In the genomic region with DNA sequence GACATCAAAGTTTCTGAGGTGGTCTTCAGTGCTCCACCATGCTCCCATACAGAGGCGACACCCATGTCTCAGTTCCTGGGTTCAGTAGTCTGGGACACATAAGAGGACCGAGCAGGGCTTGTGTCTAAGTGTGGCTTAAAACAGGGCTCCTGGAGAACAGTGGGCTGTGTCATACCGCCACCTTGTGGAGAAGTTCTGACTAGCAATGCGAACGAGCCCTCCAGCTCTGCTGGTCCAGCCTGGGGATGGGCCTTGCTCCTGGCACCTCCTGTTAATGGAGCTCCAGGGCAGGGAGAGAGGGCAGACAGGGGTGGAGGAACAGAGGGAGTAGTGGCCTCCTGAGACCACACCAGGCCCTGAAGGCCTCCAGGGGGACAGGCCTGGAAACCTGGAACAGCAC, we compare ENCODE assay signal across 8 mouse cellular contexts. TPM values are rescaled to one million over a fixed set of nuclear protein-coding genes. Genes with fewer than 3 reads are reported as not detected.
DNase-seq lines count a peak whose midpoint lies in the region; ATAC-seq and TF ChIP-seq lines count a peak whose summit lies in the region.

No protein-coding gene starts in this region.

- H3K9me3 ChIP-seq in intestine, embryonic 16.5 days (ENCODE audit: control insufficient read depth, low read length), result no peaks in the 10 kb centered on the region
- H3K9me3 ChIP-seq in midbrain, embryonic 13.5 days, result no peaks in the 10 kb centered on the region

- no peak overlapping the region for H3K27ac ChIP-seq in intestine, embryonic 16.5 days (ENCODE audit: low read length)
- H3K27ac ChIP-seq in midbrain, embryonic 13.5 days, result no peak overlapping the region
- no peak overlapping the region for H3K27ac ChIP-seq in small intestine, adult 2 months (ENCODE audit: insufficient read depth, low read depth, low read length)

- no peak overlapping the region for H3K4me3 ChIP-seq in intestine, embryonic 16.5 days (ENCODE audit: low read length)
- no peak overlapping the region for H3K4me3 ChIP-seq in midbrain, embryonic 13.5 days (replicated peaks)
- H3K4me3 ChIP-seq in small intestine, adult 2 months (ENCODE audit: low read depth, low read length), result no peak overlapping the region

- TF ChIP-seq CTCF in small intestine, adult 2 months (IDR thresholded peaks at IDR 0.05; ENCODE audit: extremely low read depth, insufficient read length, insufficient replicate concordance, low read depth, low read length), result peak; percentile 91

- 0 out of 2 replicates have a peak, but pooled peaks cover 2% of the 10 kb centered on the region for H3K4me1 ChIP-seq in intestine, embryonic 16.5 days (ENCODE audit: control insufficient read depth, insufficient read depth, low read length)
- no peaks in the 10 kb centered on the region for H3K4me1 ChIP-seq in midbrain, embryonic 13.5 days (replicated peaks)
- no peaks in the 10 kb centered on the region; the same call in 1 of the 2 replicates for H3K4me1 ChIP-seq in small intestine, adult 2 months (ENCODE audit: control insufficient read depth, insufficient read depth, insufficient read length, low read length)

- peak; percentile 78 for DNase-seq in adrenal gland, adult 8-10 months
- DNase-seq in embryo, embryonic 10 days (ENCODE audit: low spot score), result peak; percentile 92
- DNase-seq in gastrocnemius, postnatal 14 days, result peak; percentile 81
- DNase-seq in left cerebral cortex, postnatal 14 days (ENCODE audit: low spot score in 2 of 2), result peak; percentile 92 to 94

- H3K4me2 ChIP-seq in intestine, embryonic 16.5 days (ENCODE audit: low read depth, low read length), result no peak overlapping the region
- no peak overlapping the region for H3K4me2 ChIP-seq in midbrain, embryonic 13.5 days (replicated peaks)

- no peak for TF ChIP-seq POLR2A in small intestine, adult 2 months (IDR thresholded peaks at IDR 0.05; ENCODE audit: low read depth, low read length)

- WGBS in intestine, embryonic 16.5 days, result under 1% methylated on average over 5 of the region's 5 CpGs
- WGBS in midbrain, embryonic 13.5 days, result 2% methylated on average over 5 of the region's 5 CpGs
- 2% methylated on average over 5 of the region's 5 CpGs for WGBS in small intestine, adult 2 months

- intact Hi-C loops in gastrocnemius, postnatal 14 days (cut with DNase I; ENCODE audit: low total_unique reads), result loop anchor here (5.0 kb wide), 2 partner anchors 142 to 217 kb away; no protein-coding TSS in a partner anchor
- intact Hi-C loops in left cerebral cortex, postnatal 14 days (cut with DNase I), result loop anchor here (2.0 to 5.0 kb wide), 3 partner anchors 142 to 216 kb away; no protein-coding TSS in a partner anchor

- H3K9ac ChIP-seq in intestine, embryonic 16.5 days (ENCODE audit: low read depth, low read length), result no peak overlapping the region
- H3K9ac ChIP-seq in midbrain, embryonic 13.5 days (replicated peaks), result no peak overlapping the region

- peak; percentile 81 for ATAC-seq in intestine, embryonic 16.5 days
- peak; percentile 92 for ATAC-seq in midbrain, embryonic 13.5 days
- ATAC-seq in activated CD4-positive, CD25-positive, alpha-beta regulatory T cell, adult 4 months, result no peak

- no peaks in the 10 kb centered on the region for H3K36me3 ChIP-seq in intestine, embryonic 16.5 days (ENCODE audit: control insufficient read depth, insufficient read depth, low read length)
- no peaks in the 10 kb centered on the region for H3K36me3 ChIP-seq in midbrain, embryonic 13.5 days
- H3K36me3 ChIP-seq in small intestine, adult 2 months (ENCODE audit: control insufficient read depth, insufficient read depth, low read length), result no peaks in the 10 kb centered on the region

- H3K27me3 ChIP-seq in intestine, embryonic 16.5 days (replicated peaks; ENCODE audit: control insufficient read depth, insufficient read depth, low read length), result no peaks in the 10 kb centered on the region
- H3K27me3 ChIP-seq in midbrain, embryonic 13.5 days, result no peaks in the 10 kb centered on the region
- no peaks in the 10 kb centered on the region for H3K27me3 ChIP-seq in small intestine, adult 2 months (ENCODE audit: control insufficient read depth, insufficient read depth, low read length)

RNA-seq across cellular contexts. Expression of a gene that starts 11.8 kb away (rescaled TPM):
- total RNA-seq in adrenal gland, adult 8-10 months (2022), result not detected
- total RNA-seq in gastrocnemius, postnatal 14 days (2021), result 1,000 to 10,000 TPM in 1 of 2 experiments, 100 to 1,000 TPM in 1; 675 to 1,272 TPM
- polyA plus RNA-seq in intestine, embryonic 16.5 days (2015; fragmentation: Nextera tagmentation; extraction: Ambion mirVana), result 0.87 and 1.9 TPM in 2 replicates
- total RNA-seq in left cerebral cortex, postnatal 14 days (2021), result 1 to 10 TPM; 1.3 to 2.0 TPM
- polyA plus RNA-seq in midbrain, embryonic 13.5 days (2015; fragmentation: Nextera tagmentation; extraction: Ambion mirVana), result 0.93 and 1.6 TPM in 2 replicates
- polyA plus RNA-seq in small intestine, adult 2 months (2012; rRNA removed), result not detected in 2 replicates
- not detected for polyA plus RNA-seq in activated CD4-positive, CD25-positive, alpha-beta regulatory T cell, adult 4 months (2017; shearing (Covaris generic))

RNA-seq across cellular contexts. Expression of a gene that starts 39.0 kb away (rescaled TPM):
- total RNA-seq in adrenal gland, adult 8-10 months (2022), result 10 to 100 TPM; 25.7 to 41.7 (median 33.2) TPM
- total RNA-seq in gastrocnemius, postnatal 14 days (2021), result 1 to 10 TPM; 1.1 to 1.6 TPM
- 4.3 and 4.8 TPM in 2 replicates for polyA plus RNA-seq in intestine, embryonic 16.5 days (2015; fragmentation: Nextera tagmentation; extraction: Ambion mirVana)
- 100 to 1,000 TPM; 204 to 256 TPM for total RNA-seq in left cerebral cortex, postnatal 14 days (2021)
- polyA plus RNA-seq in midbrain, embryonic 13.5 days (2015; fragmentation: Nextera tagmentation; extraction: Ambion mirVana), result 22.7 and 23.8 TPM in 2 replicates
- polyA plus RNA-seq in small intestine, adult 2 months (2012; rRNA removed), result 1.7 and 2.6 TPM in 2 replicates
- polyA plus RNA-seq in activated CD4-positive, CD25-positive, alpha-beta regulatory T cell, adult 4 months (2017; shearing (Covaris generic)), result under 1 TPM in 1 of 2 experiments, not detected in 1; 0.13 TPM

RNA-seq across cellular contexts. Expression of a gene that starts 51.7 kb away (rescaled TPM):
- total RNA-seq in adrenal gland, adult 8-10 months (2022), result under 1 TPM in 1 of 4 experiments, not detected in 3; 0.22 TPM
- not detected for total RNA-seq in gastrocnemius, postnatal 14 days (2021)
- polyA plus RNA-seq in intestine, embryonic 16.5 days (2015; fragmentation: Nextera tagmentation; extraction: Ambion mirVana), result not detected in 2 replicates
- total RNA-seq in left cerebral cortex, postnatal 14 days (2021), result under 1 TPM in 1 of 2 experiments, not detected in 1; 0.24 TPM
- polyA plus RNA-seq in midbrain, embryonic 13.5 days (2015; fragmentation: Nextera tagmentation; extraction: Ambion mirVana), result not detected in 2 replicates
- polyA plus RNA-seq in small intestine, adult 2 months (2012; rRNA removed), result 0.10 TPM in 1 of 2 replicates, not detected in the other
- polyA plus RNA-seq in activated CD4-positive, CD25-positive, alpha-beta regulatory T cell, adult 4 months (2017; shearing (Covaris generic)), result 1 to 10 TPM in 1 of 2 experiments, not detected in 1; 1.0 TPM
